Mouse (Mus musculus) heart, adult 18-20 months (tissue): ENCODE measurements at regions not wholly inside any gene's neighbourhood (a gene's known extent, or its start where the extent isn't known, plus 50 kb on each side); places are given as distances from the start of the nearest gene placed in this dataset.
A peak's percentile ranks its signal among the peaks of the same experiment; 100 is the strongest.

Source experiments
- DNase-seq, 2 experiments: peaks; one replicate each; pipeline ENCODE4 v3.0.0; 2021 to 2022; ENCODE audit warnings: mixed read lengths in 1 of 2

- no peak for DNase-seq
Measured at GRCm38 (mm10) chr1:33042424-33042823, 495.3 kb upstream of the Gm5415 start.

DNA sequence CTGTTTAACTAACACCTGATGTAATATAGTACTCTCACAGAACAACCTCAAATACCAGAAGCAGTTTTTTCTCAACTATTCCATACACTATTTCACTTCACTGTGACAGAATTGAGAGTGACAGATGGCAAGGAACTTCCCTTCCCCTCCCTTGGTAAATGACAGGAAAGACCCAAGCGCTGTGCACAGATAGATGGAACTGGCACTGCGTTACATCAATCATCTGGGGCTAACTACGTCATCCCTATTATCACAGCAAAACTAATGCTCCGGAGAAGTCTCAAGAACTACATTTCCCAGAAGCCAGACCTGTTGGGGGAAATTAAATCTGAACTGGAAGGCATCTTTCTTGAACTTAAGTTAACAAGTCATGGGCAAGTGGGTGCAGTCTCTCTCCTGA, 493.6 kb upstream of the Gm5415 start:
- no peak for DNase-seq

GRCm38 (mm10) chr1:33031991-33032390, 484.9 kb upstream of the Gm5415 start:
- DNase-seq = no peak

- DNase-seq = no peak
Measured at GRCm38 (mm10) chr1:33026683-33027415, 479.8 kb upstream of the Gm5415 start.

DNA sequence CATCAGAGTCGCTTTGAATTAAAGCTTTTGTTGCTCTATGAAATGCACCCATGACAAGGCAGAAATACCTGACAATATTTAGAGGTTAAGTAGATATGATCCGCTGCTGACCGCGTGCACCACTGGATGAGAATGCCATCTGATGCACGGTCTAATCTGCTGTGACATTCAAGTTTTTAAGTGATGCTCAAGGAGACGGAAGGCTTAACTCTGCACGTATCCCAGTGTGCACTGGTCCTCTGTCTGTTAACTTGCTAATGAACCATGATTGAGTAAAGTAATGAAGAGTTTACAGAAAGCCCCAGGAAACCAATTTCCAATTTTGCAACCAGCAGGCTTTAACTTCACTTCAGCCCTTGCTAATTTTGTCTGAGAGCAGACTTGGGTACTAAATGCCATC, 478.3 kb upstream of the Gm5415 start:
- no peak for DNase-seq

- DNase-seq = no peak
Measured at GRCm38 (mm10) chr1:33022852-33023251, 475.8 kb upstream of the Gm5415 start.

DNA sequence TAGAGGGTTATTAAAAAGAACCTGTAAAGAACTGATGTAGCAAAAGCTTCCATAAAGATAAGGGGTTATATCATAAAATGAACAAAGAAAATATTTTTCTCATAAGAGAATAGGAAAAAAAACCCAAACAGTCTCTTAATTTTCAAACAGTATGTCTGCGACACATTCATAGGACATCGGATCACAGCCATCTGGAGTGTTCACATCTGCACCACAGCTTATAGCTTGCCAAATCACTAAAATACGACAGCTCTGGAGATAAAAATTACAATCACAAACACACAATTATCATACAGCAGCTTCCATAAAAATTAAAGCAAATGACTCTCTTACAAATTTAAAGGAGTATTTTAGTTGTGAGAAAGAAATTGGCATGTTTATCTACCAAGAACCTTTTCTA, 456.9 kb upstream of the Gm5415 start:
- no peak for DNase-seq

GRCm38 (mm10) chr1:32964957-32965356, 417.9 kb upstream of the Gm5415 start:
- peak in 1 of 2 experiments; percentile 8 for DNase-seq

GRCm38 (mm10) chr1:32959316-32959715, 412.2 kb upstream of the Gm5415 start:
- DNase-seq = no peak

DNA sequence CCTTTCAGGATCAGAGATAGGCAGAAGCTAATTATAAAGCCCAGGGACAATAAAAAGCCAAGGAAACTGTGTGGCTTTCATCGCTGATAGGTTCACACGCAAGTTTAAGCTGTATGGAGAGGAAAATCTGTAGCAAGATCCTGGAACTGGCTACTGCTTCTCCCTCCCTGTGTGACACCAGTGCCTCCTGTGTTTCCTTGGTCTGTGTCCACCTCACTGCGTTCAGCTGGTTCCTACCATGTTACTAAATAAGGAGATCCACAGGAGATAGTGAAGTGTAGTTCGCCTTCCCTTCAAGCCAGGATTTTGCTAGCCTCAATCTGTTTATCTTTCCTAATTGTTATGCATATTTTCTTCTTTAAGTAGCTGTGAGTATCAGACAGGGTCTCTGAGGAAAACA, 399.2 kb upstream of the Gm5415 start:
- DNase-seq = no peak

GRCm38 (mm10) chr1:32930381-32930780, 383.3 kb upstream of the Gm5415 start:
- DNase-seq = no peak

- DNase-seq = no peak
Measured at GRCm38 (mm10) chr1:32902437-32902836, 355.3 kb upstream of the Gm5415 start.

- no peak for DNase-seq
Measured at GRCm38 (mm10) chr1:32887728-32888127, 340.6 kb upstream of the Gm5415 start.

DNA sequence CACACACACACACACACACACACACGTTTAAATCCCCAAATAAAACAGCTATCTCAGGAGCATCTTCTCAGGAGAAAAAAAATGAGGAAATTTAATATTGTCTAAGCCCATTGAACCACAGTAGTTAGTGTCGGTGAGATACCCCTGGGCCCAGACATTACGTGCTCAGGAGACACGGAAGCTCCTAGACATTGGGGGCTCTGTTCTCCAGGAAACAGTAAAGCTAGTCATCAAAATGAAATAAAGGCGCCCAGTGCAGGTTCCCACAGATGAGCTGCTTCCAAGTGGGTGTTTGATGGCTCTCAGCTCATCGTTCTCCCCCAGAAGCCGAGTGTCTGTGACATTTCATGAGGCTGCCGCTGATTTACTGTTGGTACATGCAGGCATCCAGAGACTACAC, 325.8 kb upstream of the Gm5415 start:
- no peak for DNase-seq

DNA sequence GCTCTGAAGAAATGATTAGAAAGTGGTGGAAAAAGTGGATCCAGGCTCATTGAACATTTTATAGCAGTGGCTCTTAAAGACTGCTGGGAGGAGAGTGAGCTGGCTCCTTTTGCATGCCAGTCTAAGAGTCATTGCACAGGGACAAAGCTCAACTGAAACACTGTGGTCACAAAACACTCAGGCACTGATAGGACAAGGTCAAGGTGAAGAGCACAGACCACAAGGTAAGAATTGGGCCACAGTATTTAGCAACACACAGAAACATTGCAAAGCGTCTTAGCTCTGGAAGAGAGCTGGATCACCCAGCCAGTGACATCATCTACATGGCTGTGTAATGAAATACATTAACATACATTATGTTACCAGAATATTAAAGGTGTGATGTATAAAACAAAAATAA, 319.0 kb upstream of the Gm5415 start:
- no peak for DNase-seq

- DNase-seq = no peak
Measured at GRCm38 (mm10) chr1:32858040-32858439, 310.9 kb upstream of the Gm5415 start.
